Mouse (Mus musculus) bone marrow, adult 2 months (tissue): ENCODE results near the gene Atxn1.

Experiments
- CTCF ChIP-seq: fragments of 200-500 bp; IDR thresholded peaks from 2 replicates; pipeline ENCODE4 v1.5.1; 2011; ENCODE audit warnings: low read length, control low read depth; ENCODE audit not compliant: control insufficient read depth, insufficient read depth
- POLR2A ChIP-seq: fragments of 200-500 bp; IDR thresholded peaks from 2 replicates; pipeline ENCODE4 v1.6.1; 2011; ENCODE audit warnings: low read depth, mild to moderate bottlenecking, control low read depth, low read length, borderline replicate concordance; ENCODE audit not compliant: control insufficient read depth

DNA sequence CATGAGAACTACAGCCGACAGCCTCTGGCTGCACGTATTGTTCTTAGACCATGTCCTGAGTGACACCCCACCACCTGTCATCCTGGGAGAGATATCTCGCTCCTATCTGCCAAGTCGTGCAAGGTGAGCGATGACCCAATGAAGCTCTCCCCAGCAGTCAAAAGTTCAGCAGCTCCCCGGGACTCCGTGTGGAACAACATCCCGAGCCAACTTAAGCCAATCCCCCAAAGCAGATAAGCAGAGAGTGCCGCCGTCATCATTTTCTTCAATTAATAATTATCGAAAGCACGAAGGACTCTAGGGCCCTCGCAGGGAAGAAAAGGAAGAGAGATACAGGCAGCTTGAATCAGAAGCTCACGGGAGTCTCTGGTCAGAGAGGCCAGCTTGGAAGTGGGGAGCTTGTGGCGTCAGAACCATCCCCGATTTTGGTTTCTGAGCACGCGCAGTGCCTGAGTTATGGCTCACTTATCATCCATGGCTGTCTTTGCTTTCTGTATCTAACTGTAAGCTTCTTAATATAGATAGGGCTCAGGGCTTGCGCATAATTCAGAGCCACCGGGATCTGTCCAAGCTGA lies 13.7 kb downstream of the Atxn1 start:
- TF ChIP-seq POLR2A, result no peak
- TF ChIP-seq CTCF, result no peak
